Mouse (Mus musculus): ENCODE data around the gene Rnf135. TPM values are rescaled to one million over a fixed set of nuclear protein-coding genes. Genes with fewer than 3 reads are reported as not detected.

The Rnf135 gene
- polyA plus RNA-seq, 1 experiment from 2014 or later = 2.9 TPM

DNA sequence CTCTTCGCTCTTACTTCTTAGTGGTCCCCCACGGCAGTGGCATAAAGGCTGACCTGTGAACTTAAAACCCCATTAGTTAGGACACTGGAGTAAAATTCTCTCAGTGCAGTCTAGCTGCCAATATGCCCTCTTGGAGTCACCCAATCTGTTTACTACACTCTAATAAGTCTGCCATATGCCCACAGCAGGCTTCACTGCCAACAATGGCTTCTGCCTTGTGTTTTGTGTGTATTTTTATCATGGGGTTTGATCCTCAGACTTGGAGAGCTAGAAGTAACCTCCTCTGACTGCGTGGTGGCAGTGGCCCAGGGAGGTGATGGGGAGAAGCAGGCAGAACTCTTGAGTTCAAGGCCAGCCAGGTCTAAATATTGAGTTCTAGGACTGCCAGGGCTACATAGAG, 20.4 kb downstream of the Rnf135 start:
- H3K27me3 ChIP-seq (ENCODE audit: control insufficient read depth, insufficient read depth, low read length) = no peaks in the 10 kb centered on the region
- H3K27ac ChIP-seq (ENCODE audit: low read depth, low read length) = no peak overlapping the region
- no peaks in the 10 kb centered on the region for H3K9me3 ChIP-seq (ENCODE audit: control insufficient read depth, low read length)
- 69% methylated on average over 3 of the region's 3 CpGs for WGBS
- H3K36me3 ChIP-seq (ENCODE audit: control insufficient read depth, insufficient read depth, low read length) = no peaks in the 10 kb centered on the region
- no peak for ATAC-seq (ENCODE audit: insufficient read depth, low FRiP score, low TSS enrichment)
- no peak overlapping the region for H3K9ac ChIP-seq (ENCODE audit: low read length)
- 0 out of 2 replicates have a peak, but pooled peaks cover 3% of the 10 kb centered on the region for H3K4me1 ChIP-seq (ENCODE audit: control insufficient read depth, insufficient read depth, low read length)
- DNase-seq (ENCODE audit: low spot score) = no peak
- no peak overlapping the region for H3K4me2 ChIP-seq (ENCODE audit: low read depth)
- H3K4me3 ChIP-seq (ENCODE audit: low read depth, low read length) = no peak overlapping the region

DNA sequence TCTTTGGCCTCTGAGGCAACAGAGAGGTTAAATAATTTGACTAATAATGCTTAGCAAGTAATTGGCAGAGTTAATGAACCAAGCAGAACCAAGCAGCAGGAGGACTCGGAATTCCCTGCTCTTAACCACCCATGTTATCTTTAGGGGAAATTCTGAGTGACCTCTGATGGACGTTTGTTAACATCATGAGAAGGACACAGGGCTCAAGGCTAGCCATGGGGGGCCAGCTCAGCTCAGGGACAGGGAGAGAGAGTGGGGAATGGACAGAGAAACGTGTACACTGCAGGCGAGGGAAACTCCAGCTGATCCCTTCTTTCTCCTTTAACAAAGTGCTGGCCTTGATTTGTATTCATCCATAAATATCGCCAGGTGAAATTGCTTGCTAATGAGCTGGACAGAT, 21.3 kb downstream of the Rnf135 start:
- Histone ChIP-seq H3K4me2 (ENCODE audit: low read depth) (no peak overlapping the region), H3K9ac (ENCODE audit: low read length) (no peak overlapping the region), H3K4me1 (ENCODE audit: control insufficient read depth, insufficient read depth, low read length) (peaks cover 4% of the 10 kb centered on the region), H3K36me3 (ENCODE audit: control insufficient read depth, insufficient read depth, low read length) (no peaks in the 10 kb centered on the region), H3K27ac (ENCODE audit: low read depth, low read length) (no peak overlapping the region), H3K9me3 (ENCODE audit: control insufficient read depth, low read length) (no peaks in the 10 kb centered on the region), H3K4me3 (ENCODE audit: low read depth, low read length) (no peak overlapping the region), H3K27me3 (ENCODE audit: control insufficient read depth, insufficient read depth, low read length) (no peaks in the 10 kb centered on the region)
- DNase-seq (ENCODE audit: low spot score) = no peak
- 46% methylated on average over 5 of the region's 5 CpGs for WGBS
- no peak for ATAC-seq (ENCODE audit: insufficient read depth, low FRiP score, low TSS enrichment)

DNA sequence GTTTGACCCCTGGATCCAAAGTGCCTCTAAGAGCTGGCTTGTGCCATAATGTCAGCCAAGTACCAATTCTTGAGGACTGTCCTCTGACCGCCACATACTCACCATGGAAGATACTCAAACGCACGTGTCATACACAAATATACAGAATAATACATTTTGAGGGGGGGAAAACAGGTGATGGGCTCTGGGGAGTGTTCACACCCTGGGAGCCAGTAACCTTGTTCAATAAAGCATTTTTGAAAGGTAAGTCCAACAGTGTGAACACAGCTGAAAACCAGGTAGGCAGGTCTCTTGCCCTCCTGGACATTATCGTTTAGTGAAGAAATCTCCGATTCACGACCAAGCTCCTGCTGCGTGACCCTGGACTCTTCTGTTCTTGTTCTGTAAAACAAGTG, 24.8 kb downstream of the Rnf135 start:
- WGBS = 34% methylated on average over 7 of the region's 7 CpGs

DNA sequence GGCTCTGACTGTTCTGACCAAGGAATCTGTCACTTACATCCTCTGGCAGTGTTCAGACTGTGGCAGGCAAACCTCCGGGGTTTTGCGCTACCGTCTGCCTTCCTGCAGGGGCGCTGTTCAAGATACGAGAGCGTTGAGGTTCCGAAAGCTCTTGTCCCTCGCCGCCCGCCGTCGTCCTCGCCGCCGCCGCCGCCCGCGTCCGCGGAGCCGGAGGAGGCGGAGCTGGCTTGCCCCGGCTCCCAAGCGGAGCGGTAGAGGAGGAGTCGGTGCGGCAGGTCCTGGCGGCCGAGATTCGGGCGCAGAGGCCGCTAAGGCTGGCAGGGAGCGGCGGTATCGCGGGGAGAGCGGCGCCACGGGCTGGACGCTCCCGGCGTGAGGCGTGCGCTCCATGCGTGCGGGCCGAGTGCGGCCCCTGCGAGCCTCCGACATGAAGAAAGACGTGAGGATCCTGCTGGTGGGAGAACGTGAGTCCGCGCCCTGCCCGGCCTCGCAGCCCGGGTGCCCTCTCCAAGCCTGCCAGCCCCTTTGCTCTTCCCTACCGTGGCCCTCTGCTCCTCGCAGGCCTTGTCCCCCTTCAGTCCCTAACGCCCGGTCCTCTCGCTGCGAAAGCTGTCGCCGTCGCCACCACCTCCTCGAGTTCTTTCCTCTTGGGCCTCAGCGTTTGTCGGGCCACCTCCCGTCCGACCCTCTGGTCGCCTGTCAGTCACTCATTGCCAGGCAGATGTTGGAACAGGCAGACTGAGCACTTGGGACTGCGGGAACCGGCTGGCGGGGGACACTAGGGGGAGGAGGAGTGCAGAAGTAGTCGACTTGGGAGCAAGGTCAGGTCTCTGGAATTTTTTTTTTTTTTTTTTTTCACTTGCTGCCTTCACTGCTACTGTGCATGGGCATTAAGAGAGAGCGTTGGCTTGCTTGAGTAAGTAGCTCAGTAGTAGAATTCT, 25.5 kb downstream of the Rnf135 start, which contains the start of gene Rhot1:
Rhot1 (plus strand) TSS at position 160 of the 941 bp plus-strand sequence.
- H3K4me1 ChIP-seq (ENCODE audit: control insufficient read depth, insufficient read depth, low read length) = peaks cover 10% of the 10 kb centered on the region
- H3K36me3 ChIP-seq (ENCODE audit: control insufficient read depth, insufficient read depth, low read length) = no peaks in the 10 kb centered on the region
- H3K9ac ChIP-seq (ENCODE audit: low read length) = peak within 1 kb of the TSS; percentile 92
- H3K9me3 ChIP-seq (ENCODE audit: control insufficient read depth, low read length) = no peaks in the 10 kb centered on the region
- ATAC-seq (ENCODE audit: insufficient read depth, low FRiP score, low TSS enrichment) (peak; percentile 90), DNase-seq (ENCODE audit: low spot score) (peak; percentile 96)
- H3K27me3 ChIP-seq (ENCODE audit: control insufficient read depth, insufficient read depth, low read length) = no peaks in the 10 kb centered on the region
- WGBS = under 1% methylated on average over 68 of the region's 78 CpGs
- peak within 1 kb of the TSS; percentile 61 for H3K4me2 ChIP-seq (ENCODE audit: low read depth)
- H3K27ac ChIP-seq (ENCODE audit: low read depth, low read length) = peak within 1 kb of the TSS; percentile 89
- H3K4me3 ChIP-seq (ENCODE audit: low read depth, low read length) = peak within 1 kb of the TSS; percentile 96

More for the DNA sequence above, 24.8 kb downstream of the Rnf135 start:
- Histone ChIP-seq H3K9ac (ENCODE audit: low read length) (no peak overlapping the region), H3K36me3 (ENCODE audit: control insufficient read depth, insufficient read depth, low read length) (no peaks in the 10 kb centered on the region), H3K4me2 (ENCODE audit: low read depth) (no peak overlapping the region), H3K27ac (ENCODE audit: low read depth, low read length) (no peak overlapping the region), H3K9me3 (ENCODE audit: control insufficient read depth, low read length) (no peaks in the 10 kb centered on the region), H3K4me3 (ENCODE audit: low read depth, low read length) (peak overlapping the region; percentile 96), H3K4me1 (ENCODE audit: control insufficient read depth, insufficient read depth, low read length) (peaks cover 10% of the 10 kb centered on the region), H3K27me3 (ENCODE audit: control insufficient read depth, insufficient read depth, low read length) (no peaks in the 10 kb centered on the region)
- no peak; the same call in 1 of the 2 replicates for ATAC-seq (ENCODE audit: insufficient read depth, low FRiP score, low TSS enrichment)
- no peak for DNase-seq (ENCODE audit: low spot score)

DNA sequence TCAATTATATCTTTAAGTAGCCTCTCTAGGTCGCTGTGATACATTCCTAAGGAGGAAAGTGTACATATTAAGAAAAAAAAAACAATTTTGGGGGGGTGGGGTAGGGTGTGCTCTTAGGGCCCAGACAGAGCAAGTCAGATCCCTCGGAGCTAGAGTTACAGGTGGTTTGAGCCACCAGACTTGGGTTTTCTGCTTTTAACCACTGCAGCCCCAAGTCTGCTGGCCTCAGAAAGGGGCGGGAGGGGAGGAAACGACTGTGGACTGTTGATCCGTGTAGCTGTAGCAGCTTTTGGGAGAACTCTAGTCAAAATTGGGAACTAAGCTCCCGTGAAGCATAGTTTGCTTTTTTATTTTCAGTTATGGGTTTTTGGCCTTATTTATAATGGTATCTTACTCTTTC, 26.7 kb downstream of the Rnf135 start:
- H3K4me3 ChIP-seq (ENCODE audit: low read depth, low read length) = no peak overlapping the region; the same call in 1 of the 2 replicates
- DNase-seq (ENCODE audit: low spot score) (no peak), ATAC-seq (ENCODE audit: insufficient read depth, low FRiP score, low TSS enrichment) (no peak)
- 60% methylated on average over 6 of the region's 6 CpGs for WGBS
- H3K9ac ChIP-seq (ENCODE audit: low read length) = no peak overlapping the region
- no peaks in the 10 kb centered on the region for H3K27me3 ChIP-seq (ENCODE audit: control insufficient read depth, insufficient read depth, low read length)
- H3K4me2 ChIP-seq (ENCODE audit: low read depth) = peak overlapping the region; percentile 61; the same call in 1 of the 2 replicates
- no peak overlapping the region for H3K27ac ChIP-seq (ENCODE audit: low read depth, low read length)
- H3K36me3 ChIP-seq (ENCODE audit: control insufficient read depth, insufficient read depth, low read length) = no peaks in the 10 kb centered on the region
- H3K9me3 ChIP-seq (ENCODE audit: control insufficient read depth, low read length) = no peaks in the 10 kb centered on the region
- peaks cover 10% of the 10 kb centered on the region for H3K4me1 ChIP-seq (ENCODE audit: control insufficient read depth, insufficient read depth, low read length)

DNA sequence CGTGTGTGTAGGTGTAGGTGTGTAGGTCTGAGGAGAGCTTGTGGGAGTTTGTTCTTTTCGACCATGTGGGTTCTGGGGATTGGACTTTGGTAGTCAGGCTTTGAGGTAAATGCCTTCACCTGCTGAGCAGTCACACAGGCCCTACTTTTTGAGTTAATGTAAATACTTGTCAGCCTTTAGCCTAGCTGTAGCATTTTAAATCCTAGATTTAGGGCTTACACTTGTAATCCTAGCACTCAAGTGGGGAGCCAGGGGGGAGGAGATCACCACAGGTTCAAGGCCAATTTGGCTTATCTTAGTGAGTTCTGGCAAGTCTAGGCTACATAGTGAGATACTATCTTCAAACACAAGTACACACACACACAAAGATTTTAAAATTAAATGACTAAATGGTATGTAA, 28.6 kb downstream of the Rnf135 start:
- ATAC-seq (ENCODE audit: insufficient read depth, low FRiP score, low TSS enrichment) (no peak), DNase-seq (ENCODE audit: low spot score) (no peak)
- Histone ChIP-seq H3K9me3 (ENCODE audit: control insufficient read depth, low read length) (no peaks in the 10 kb centered on the region), H3K9ac (ENCODE audit: low read length) (no peak overlapping the region), H3K36me3 (ENCODE audit: control insufficient read depth, insufficient read depth, low read length) (no peaks in the 10 kb centered on the region), H3K4me3 (ENCODE audit: low read depth, low read length) (no peak overlapping the region), H3K27ac (ENCODE audit: low read depth, low read length) (no peak overlapping the region), H3K27me3 (ENCODE audit: control insufficient read depth, insufficient read depth, low read length) (no peaks in the 10 kb centered on the region), H3K4me1 (ENCODE audit: control insufficient read depth, insufficient read depth, low read length) (peaks cover 10% of the 10 kb centered on the region), H3K4me2 (ENCODE audit: low read depth) (no peak overlapping the region)
- WGBS = 91% methylated on average over 2 of the region's 2 CpGs

DNA sequence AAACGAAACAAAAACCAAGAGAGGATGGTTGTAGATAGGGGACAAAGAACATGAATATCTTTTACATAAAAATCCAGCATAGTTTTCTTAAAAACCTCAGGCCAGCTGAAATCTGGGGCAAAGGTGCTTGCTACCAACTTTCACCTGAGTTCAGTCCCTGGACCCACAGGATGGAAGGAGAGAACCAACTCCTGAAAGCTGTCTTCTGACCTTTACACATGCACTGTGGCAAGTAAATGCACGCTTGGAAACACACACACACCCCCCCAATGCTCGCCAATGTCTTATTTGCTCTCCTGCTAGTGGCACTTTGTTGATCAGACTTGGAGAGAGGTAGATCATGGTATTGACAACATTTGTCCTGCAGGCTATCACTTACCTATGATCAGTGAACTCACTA, 31.6 kb downstream of the Rnf135 start:
- ATAC-seq (ENCODE audit: insufficient read depth, low FRiP score, low TSS enrichment) (no peak), DNase-seq (ENCODE audit: low spot score) (no peak)
- 92% methylated on average over 3 of the region's 3 CpGs for WGBS
- Histone ChIP-seq H3K4me3 (ENCODE audit: low read depth, low read length) (no peak overlapping the region), H3K9me3 (ENCODE audit: control insufficient read depth, low read length) (no peaks in the 10 kb centered on the region), H3K27ac (ENCODE audit: low read depth, low read length) (no peak overlapping the region), H3K4me2 (ENCODE audit: low read depth) (no peak overlapping the region), H3K27me3 (ENCODE audit: control insufficient read depth, insufficient read depth, low read length) (no peaks in the 10 kb centered on the region), H3K9ac (ENCODE audit: low read length) (no peak overlapping the region), H3K36me3 (ENCODE audit: control insufficient read depth, insufficient read depth, low read length) (no peaks in the 10 kb centered on the region), H3K4me1 (ENCODE audit: control insufficient read depth, insufficient read depth, low read length) (peaks cover 2% of the 10 kb centered on the region)

DNA sequence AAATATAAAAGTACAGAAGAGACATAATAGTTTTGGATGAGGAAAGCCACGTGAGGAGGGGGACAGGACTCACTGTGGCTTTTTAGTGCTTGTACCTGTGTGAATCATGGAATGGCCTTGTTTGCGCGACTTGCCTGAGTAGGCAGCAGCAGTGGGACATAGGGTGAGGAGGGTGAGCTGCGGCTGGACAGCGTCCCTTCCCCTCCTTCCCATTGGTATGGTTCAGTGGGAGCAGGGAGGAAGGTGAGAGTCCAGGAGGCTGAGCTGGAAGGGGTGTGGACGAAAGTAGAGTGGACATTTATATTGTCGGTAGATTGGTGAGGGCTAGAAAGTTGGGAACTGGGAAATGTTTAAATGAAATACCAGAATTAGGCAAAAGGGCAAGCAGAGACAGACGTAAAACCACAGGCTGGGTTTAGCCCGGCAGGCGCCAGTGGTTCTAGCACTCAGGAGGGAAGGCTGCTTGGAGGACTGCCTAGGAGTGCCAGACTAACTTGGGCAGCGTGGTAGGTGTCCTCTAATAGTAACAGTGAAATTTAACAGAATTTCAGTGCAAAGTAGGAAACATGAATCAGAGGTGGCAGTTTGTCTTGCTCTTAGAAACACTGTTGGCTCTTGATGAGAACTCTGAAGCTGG, 35.1 kb downstream of the Rnf135 start:
- Histone ChIP-seq H3K27ac (ENCODE audit: low read depth, low read length) (no peak overlapping the region), H3K4me3 (ENCODE audit: low read depth, low read length) (no peak overlapping the region), H3K4me1 (ENCODE audit: control insufficient read depth, insufficient read depth, low read length) (no peaks in the 10 kb centered on the region), H3K27me3 (ENCODE audit: control insufficient read depth, insufficient read depth, low read length) (no peaks in the 10 kb centered on the region), H3K36me3 (ENCODE audit: control insufficient read depth, insufficient read depth, low read length) (no peaks in the 10 kb centered on the region), H3K4me2 (ENCODE audit: low read depth) (no peak overlapping the region), H3K9ac (ENCODE audit: low read length) (no peak overlapping the region), H3K9me3 (ENCODE audit: control insufficient read depth, low read length) (no peaks in the 10 kb centered on the region)
- ATAC-seq (ENCODE audit: insufficient read depth, low FRiP score, low TSS enrichment) (no peak), DNase-seq (ENCODE audit: low spot score) (no peak)
- WGBS = 87% methylated on average over 11 of the region's 11 CpGs
